Mouse (Mus musculus) brain, embryonic 14.5 days (tissue): ENCODE measurements around the gene B4galt3.

ENCODE experiments used
- CTCF ChIP-seq: fragments of 200-500 bp; IDR thresholded peaks from 2 replicates; pipeline ENCODE4 v1.5.1; 2012; ENCODE audit warnings: inconsistent platforms, mild to moderate bottlenecking, moderate library complexity, borderline replicate concordance; ENCODE audit not compliant: insufficient read depth, insufficient read length; ENCODE audit errors: extremely low read depth
- POLR2A ChIP-seq: fragments of 200-500 bp; IDR thresholded peaks from 2 replicates; pipeline ENCODE4 v1.6.1; 2012; ENCODE audit warnings: mild to moderate bottlenecking, inconsistent platforms, borderline replicate concordance; ENCODE audit not compliant: poor library complexity, insufficient read depth, insufficient read length, severe bottlenecking; ENCODE audit errors: extremely low read depth

DNA sequence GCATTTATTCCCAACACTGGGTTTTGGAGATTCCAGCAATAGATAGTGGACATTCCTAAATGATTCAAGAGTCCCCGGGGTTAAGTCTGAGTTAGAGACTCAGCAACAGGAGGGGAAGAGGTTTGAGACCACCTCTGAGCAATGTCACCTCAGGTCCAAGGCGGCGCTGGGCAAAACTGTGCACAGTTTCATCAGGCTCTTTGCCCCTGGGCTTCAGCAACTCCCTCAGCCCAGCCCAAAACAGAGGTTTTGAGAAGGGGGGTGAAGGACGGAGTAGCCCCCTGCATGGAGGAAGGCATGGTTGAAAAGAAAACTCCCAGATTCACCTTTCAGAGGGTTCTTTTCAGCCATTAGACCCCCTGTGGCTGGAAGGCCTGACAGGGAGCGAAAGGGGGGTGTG, 9.6 kb downstream of the B4galt3 start:
- TF ChIP-seq CTCF (no peak), POLR2A (no peak)
